Mouse (Mus musculus): ENCODE results near the gene Msl1.

Gene Msl1

GRCm38 (mm10) chr11:98770096-98770975 lies 25.0 kb upstream of the Msl1 start:
- TF ChIP-seq GATA4 (IDR thresholded peaks at IDR 0.05; ENCODE audit: insufficient replicate concordance, low read length), result no peak

- no peak for TF ChIP-seq GATA4 (IDR thresholded peaks at IDR 0.05; ENCODE audit: insufficient replicate concordance, low read length)
Measured at GRCm38 (mm10) chr11:98771131-98771530, 24.2 kb upstream of the Msl1 start.

GRCm38 (mm10) chr11:98771844-98772525 lies 23.3 kb upstream of the Msl1 start:
- no peak for TF ChIP-seq GATA4 (IDR thresholded peaks at IDR 0.05; ENCODE audit: insufficient replicate concordance, low read length)

GRCm38 (mm10) chr11:98772667-98773171 lies 22.6 kb upstream of the Msl1 start:
- no peak for TF ChIP-seq GATA4 (IDR thresholded peaks at IDR 0.05; ENCODE audit: insufficient replicate concordance, low read length)

GRCm38 (mm10) chr11:98773635-98774295 lies 21.6 kb upstream of the Msl1 start:
- no peak for TF ChIP-seq GATA4 (IDR thresholded peaks at IDR 0.05; ENCODE audit: insufficient replicate concordance, low read length)

- no peak; the same call in 1 of the 2 replicates for TF ChIP-seq GATA4 (IDR thresholded peaks at IDR 0.05; ENCODE audit: insufficient replicate concordance, low read length)
Measured at GRCm38 (mm10) chr11:98774582-98775347, 20.6 kb upstream of the Msl1 start, which contains the start of gene Nr1d1. Gene Nr1d1, minus strand, starts transcription at chr11:98775333.

GRCm38 (mm10) chr11:98775348-98776051 lies 19.8 kb upstream of the Msl1 start:
- no peak for TF ChIP-seq GATA4 (IDR thresholded peaks at IDR 0.05; ENCODE audit: insufficient replicate concordance, low read length)

GRCm38 (mm10) chr11:98776052-98776764 lies 19.1 kb upstream of the Msl1 start:
- TF ChIP-seq GATA4 (IDR thresholded peaks at IDR 0.05; ENCODE audit: insufficient replicate concordance, low read length), result no peak

GRCm38 (mm10) chr11:98776843-98777590 lies 18.3 kb upstream of the Msl1 start:
- no peak for TF ChIP-seq GATA4 (IDR thresholded peaks at IDR 0.05; ENCODE audit: insufficient replicate concordance, low read length)

GRCm38 (mm10) chr11:98777888-98778287 lies 17.4 kb upstream of the Msl1 start:
- TF ChIP-seq GATA4 (IDR thresholded peaks at IDR 0.05; ENCODE audit: insufficient replicate concordance, low read length), result no peak

- no peak for TF ChIP-seq GATA4 (IDR thresholded peaks at IDR 0.05; ENCODE audit: insufficient replicate concordance, low read length)
Measured at GRCm38 (mm10) chr11:98781851-98782512, 13.3 kb upstream of the Msl1 start.

GRCm38 (mm10) chr11:98782651-98783235 lies 12.6 kb upstream of the Msl1 start:
- TF ChIP-seq GATA4 (IDR thresholded peaks at IDR 0.05; ENCODE audit: insufficient replicate concordance, low read length), result no peak
